Mouse (Mus musculus) lung, embryonic 15.5 days (tissue): Measurements from ENCODE around the gene Rps27rt. TPM values are rescaled to one million over a fixed set of nuclear protein-coding genes. Genes with fewer than 3 reads are reported as not detected.

Experiments used
- ATAC-seq: fragments of 200-750 bp; cut with Nextera tagmentation; 2 replicates; pipeline ENCODE4 v1.8.0; 2017; ENCODE audit warnings: moderate number of reproducible peaks, borderline replicate concordance; ENCODE audit not compliant: low FRiP score, low TSS enrichment; ENCODE audit errors: extremely low read depth
- H3K27ac ChIP-seq: fragments of 300-500 bp; sonication (generic); 2 replicates; pipeline ENCODE4 v1.5.1; 2015; ENCODE audit warnings: moderate library complexity, mild to moderate bottlenecking, inconsistent platforms
- H3K27me3 ChIP-seq: fragments of 300-500 bp; sonication (generic); 2 replicates; pipeline ENCODE4 v1.6.1; 2015; ENCODE audit warnings: inconsistent platforms
- H3K36me3 ChIP-seq: fragments of 300-500 bp; sonication (generic); 2 replicates; pipeline ENCODE4 v1.6.1; 2015; ENCODE audit warnings: inconsistent platforms
- H3K4me1 ChIP-seq: fragments of 300-500 bp; sonication (generic); 2 replicates; pipeline ENCODE4 v1.6.1; 2015; ENCODE audit warnings: inconsistent platforms
- H3K4me2 ChIP-seq: fragments of 300-500 bp; sonication (generic); 2 replicates; pipeline ENCODE4 v1.6.1; 2015; ENCODE audit warnings: inconsistent platforms, mild to moderate bottlenecking, moderate library complexity
- H3K4me3 ChIP-seq: fragments of 300-500 bp; sonication (generic); 2 replicates; pipeline ENCODE4 v1.5.1; 2015; ENCODE audit warnings: mild to moderate bottlenecking, inconsistent platforms
- H3K9ac ChIP-seq: fragments of 300-500 bp; sonication (generic); 2 replicates; pipeline ENCODE4 v1.6.1; 2015; ENCODE audit warnings: inconsistent platforms
- H3K9me3 ChIP-seq: fragments of 300-500 bp; sonication (generic); 2 replicates; pipeline ENCODE4 v1.6.1; 2016; ENCODE audit warnings: inconsistent platforms
- WGBS: fragments of 180-500 bp; shearing (Covaris S2); methylation state at CpG from one replicate; pipeline ENCODE4 v1.1.7; 2015; 5-methylcytosine and 5-hydroxymethylcytosine counted together
- polyA plus RNA-seq: library from polyadenylated mRNA; unstranded; fragments of >200 nt; fragmentation: Nextera tagmentation; extraction: Ambion mirVana; gene quantifications from 2 replicates; pipeline ENCODE4 v1.2.1, GENCODE M21; 2015

The Rps27rt gene
- polyA plus RNA-seq, 1 experiment from 2014 or later: 323 TPM

- 46% methylated on average over 5 of the region's 5 CpGs for WGBS
- no peak for ATAC-seq
Observed at GRCm38 (mm10) chr9:114999771-115000146, 17.2 kb upstream of the Rps27rt start.

GRCm38 (mm10) chr9:114999010-114999770 is 16.7 kb upstream of the Rps27rt start:
- no peak overlapping the region for H3K27ac ChIP-seq
- H3K9me3 ChIP-seq: no peaks in the 10 kb centered on the region
- H3K4me2 ChIP-seq: no peak overlapping the region
- H3K4me3 ChIP-seq: no peak overlapping the region
- ATAC-seq: no peak
- no peaks in the 10 kb centered on the region for H3K36me3 ChIP-seq
- 71% methylated on average over 6 of the region's 6 CpGs for WGBS
- H3K27me3 ChIP-seq: no peaks in the 10 kb centered on the region
- no peaks in the 10 kb centered on the region for H3K4me1 ChIP-seq
- no peak overlapping the region for H3K9ac ChIP-seq

More at GRCm38 (mm10) chr9:114999771-115000146, 17.2 kb upstream of the Rps27rt start:
- Histone ChIP-seq H3K4me2 (no peak overlapping the region), H3K9me3 (no peaks in the 10 kb centered on the region), H3K9ac (no peak overlapping the region), H3K4me1 (no peaks in the 10 kb centered on the region), H3K27me3 (no peaks in the 10 kb centered on the region), H3K36me3 (no peaks in the 10 kb centered on the region), H3K4me3 (no peak overlapping the region), H3K27ac (no peak overlapping the region)

GRCm38 (mm10) chr9:114996489-114996888 is 13.9 kb upstream of the Rps27rt start:
- no peak for ATAC-seq
- WGBS: 92% methylated on average over 6 of the region's 6 CpGs
- no peaks in the 10 kb centered on the region for H3K9me3 ChIP-seq
- no peak overlapping the region for H3K4me3 ChIP-seq
- no peak overlapping the region for H3K4me2 ChIP-seq
- H3K9ac ChIP-seq: no peak overlapping the region
- no peaks in the 10 kb centered on the region for H3K36me3 ChIP-seq
- no peaks in the 10 kb centered on the region for H3K4me1 ChIP-seq
- no peaks in the 10 kb centered on the region for H3K27me3 ChIP-seq
- no peak overlapping the region for H3K27ac ChIP-seq

GRCm38 (mm10) chr9:114995716-114996115 is 13.2 kb upstream of the Rps27rt start:
- H3K4me3 ChIP-seq: no peak overlapping the region
- H3K27me3 ChIP-seq: no peaks in the 10 kb centered on the region
- no peaks in the 10 kb centered on the region for H3K9me3 ChIP-seq
- H3K9ac ChIP-seq: no peak overlapping the region
- no peaks in the 10 kb centered on the region for H3K4me1 ChIP-seq
- no peak for ATAC-seq
- 92% methylated on average over 4 of the region's 4 CpGs for WGBS
- H3K27ac ChIP-seq: no peak overlapping the region
- no peaks in the 10 kb centered on the region for H3K36me3 ChIP-seq
- H3K4me2 ChIP-seq: no peak overlapping the region

- Histone ChIP-seq H3K9ac (no peak overlapping the region), H3K4me1 (no peaks in the 10 kb centered on the region; the same call in 1 of the 2 replicates), H3K9me3 (no peaks in the 10 kb centered on the region), H3K27ac (no peak overlapping the region), H3K4me2 (no peak overlapping the region), H3K4me3 (no peak overlapping the region), H3K27me3 (no peaks in the 10 kb centered on the region), H3K36me3 (no peaks in the 10 kb centered on the region)
- WGBS: 59% methylated on average over 4 of the region's 4 CpGs
- ATAC-seq: no peak
Observed at GRCm38 (mm10) chr9:114995250-114995649, 12.7 kb upstream of the Rps27rt start.

GRCm38 (mm10) chr9:114992528-114992927 is 10.0 kb upstream of the Rps27rt start:
- WGBS: 84% methylated on average over 2 of the region's 2 CpGs
- Histone ChIP-seq H3K4me3 (no peak overlapping the region), H3K4me1 (peaks cover 7% of the 10 kb centered on the region; the same call in 1 of the 2 replicates), H3K4me2 (no peak overlapping the region), H3K9ac (no peak overlapping the region), H3K27ac (no peak overlapping the region), H3K36me3 (no peaks in the 10 kb centered on the region), H3K27me3 (no peaks in the 10 kb centered on the region), H3K9me3 (no peaks in the 10 kb centered on the region)
- no peak for ATAC-seq

- Histone ChIP-seq H3K27ac (no peak overlapping the region), H3K4me3 (no peak overlapping the region), H3K9ac (no peak overlapping the region), H3K36me3 (no peaks in the 10 kb centered on the region), H3K27me3 (no peaks in the 10 kb centered on the region), H3K4me1 (peaks cover 7% of the 10 kb centered on the region; the same call in 1 of the 2 replicates), H3K9me3 (no peaks in the 10 kb centered on the region), H3K4me2 (no peak overlapping the region)
- ATAC-seq: no peak
- WGBS: 54% methylated on average over 10 of the region's 10 CpGs
Observed at GRCm38 (mm10) chr9:114990421-114990820, 7.9 kb upstream of the Rps27rt start.

GRCm38 (mm10) chr9:114988610-114989327 is 6.2 kb upstream of the Rps27rt start:
- ATAC-seq: peak; percentile 4; the same call in 1 of the 2 replicates
- H3K4me2 ChIP-seq: no peak overlapping the region
- no peak overlapping the region for H3K4me3 ChIP-seq
- H3K9ac ChIP-seq: no peak overlapping the region
- H3K9me3 ChIP-seq: no peaks in the 10 kb centered on the region
- WGBS: 63% methylated on average over 6 of the region's 6 CpGs
- H3K36me3 ChIP-seq: no peaks in the 10 kb centered on the region
- no peaks in the 10 kb centered on the region for H3K27me3 ChIP-seq
- H3K4me1 ChIP-seq: peaks cover 7% of the 10 kb centered on the region; the same call in 1 of the 2 replicates
- H3K27ac ChIP-seq: no peak overlapping the region

- Histone ChIP-seq H3K27ac (no peak overlapping the region), H3K9me3 (no peaks in the 10 kb centered on the region), H3K4me3 (no peak overlapping the region), H3K4me1 (peaks cover 7% of the 10 kb centered on the region; the same call in 1 of the 2 replicates), H3K27me3 (no peaks in the 10 kb centered on the region), H3K36me3 (no peaks in the 10 kb centered on the region), H3K4me2 (no peak overlapping the region), H3K9ac (no peak overlapping the region)
- ATAC-seq: no peak
- 83% methylated on average over 3 of the region's 3 CpGs for WGBS
Observed at GRCm38 (mm10) chr9:114988029-114988428, 5.5 kb upstream of the Rps27rt start.

GRCm38 (mm10) chr9:114986361-114986760 is 3.8 kb upstream of the Rps27rt start:
- no peak overlapping the region for H3K9ac ChIP-seq
- no peak for ATAC-seq

GRCm38 (mm10) chr9:114985741-114986140 is 3.2 kb upstream of the Rps27rt start:
- no peak overlapping the region for H3K27ac ChIP-seq
- peaks cover 7% of the 10 kb centered on the region; the same call in 1 of the 2 replicates for H3K4me1 ChIP-seq
- H3K9ac ChIP-seq: no peak overlapping the region
- no peaks in the 10 kb centered on the region for H3K27me3 ChIP-seq
- no peak for ATAC-seq
- no peak overlapping the region for H3K4me2 ChIP-seq
- WGBS: 93% methylated on average over 5 of the region's 5 CpGs
- no peaks in the 10 kb centered on the region for H3K36me3 ChIP-seq
- H3K4me3 ChIP-seq: no peak overlapping the region
- H3K9me3 ChIP-seq: no peaks in the 10 kb centered on the region

More at GRCm38 (mm10) chr9:114986361-114986760, 3.8 kb upstream of the Rps27rt start:
- no peaks in the 10 kb centered on the region for H3K9me3 ChIP-seq
- no peaks in the 10 kb centered on the region for H3K36me3 ChIP-seq
- H3K4me2 ChIP-seq: no peak overlapping the region
- H3K4me1 ChIP-seq: peaks cover 7% of the 10 kb centered on the region; the same call in 1 of the 2 replicates
- H3K4me3 ChIP-seq: no peak overlapping the region
- WGBS: 96% methylated on average over 5 of the region's 5 CpGs
- H3K27me3 ChIP-seq: no peaks in the 10 kb centered on the region
- H3K27ac ChIP-seq: no peak overlapping the region

- peak overlapping the region; percentile 95; the same call in 1 of the 2 replicates for H3K4me2 ChIP-seq
- no peaks in the 10 kb centered on the region for H3K36me3 ChIP-seq
- no peaks in the 10 kb centered on the region for H3K27me3 ChIP-seq
- H3K4me3 ChIP-seq: no peak overlapping the region
- H3K27ac ChIP-seq: no peak overlapping the region
- H3K9ac ChIP-seq: no peak overlapping the region
- peaks cover 21% of the 10 kb centered on the region for H3K4me1 ChIP-seq
- 56% methylated on average over 6 of the region's 6 CpGs for WGBS
- no peak for ATAC-seq
- H3K9me3 ChIP-seq: no peaks in the 10 kb centered on the region
Observed at GRCm38 (mm10) chr9:114979969-114980368, 2.6 kb downstream of the Rps27rt start.
